9 mouse cellular contexts compared by ENCODE assay signal in genomic region chr11:16948756-16949155, GRCm38 (mm10). TPM values are rescaled to one million over a fixed set of nuclear protein-coding genes. Genes with fewer than 3 reads are reported as not detected.
DNase-seq lines count a peak whose midpoint lies in the region; ATAC-seq and TF ChIP-seq lines count a peak whose summit lies in the region.
"Had no signal": no experiment of that assay in that cellular context is flagged by ENCODE, and none has a peak within 500 bp of the region (broad histone marks: within the 10 kb centered on the region; RNA-seq: fewer than 3 reads in every experiment).

No protein-coding gene starts in this region.

- WGBS in small intestine, adult 2 months, result 0% methylated on average over 1 of the region's 1 CpGs

- H3K27me3 ChIP-seq in small intestine, adult 2 months (ENCODE audit: control insufficient read depth, insufficient read depth, low read length), result no peaks in the 10 kb centered on the region
- H3K27me3 ChIP-seq: hindbrain, embryonic 15.5 days had no signal

- no peak overlapping the region for H3K4me3 ChIP-seq in small intestine, adult 2 months (ENCODE audit: low read depth, low read length)
- H3K4me3 ChIP-seq: hindbrain, embryonic 15.5 days had no signal

- 0 out of 2 replicates have a peak, but pooled peaks have one; percentile 26 for ATAC-seq in erythroblast, adult 5-6 weeks (replicated peaks; ENCODE audit: low FRiP score, poor library complexity, severe bottlenecking)

- peak; percentile 56 to 83 for DNase-seq in heart, adult 18-20 months
- no peak for DNase-seq in heart, postnatal 25 days (ENCODE audit: low spot score)
- DNase-seq in right cerebral cortex, postnatal 4 days, result peak; percentile 27
- no peak for DNase-seq in right cerebral cortex, postnatal 36 days (ENCODE audit: low spot score in 2 of 2)
- DNase-seq in kidney, postnatal 10 days, result peak; percentile 68
- no peak for DNase-seq in layer of hippocampus, postnatal 36 days

- intact Hi-C loops in heart, postnatal 25 days (cut with DNase I), result loop anchor here (1.0 to 10.0 kb wide), 2 partner anchors 354 to 423 kb away; no protein-coding TSS in a partner anchor

- TF ChIP-seq CTCF in small intestine, adult 2 months (IDR thresholded peaks at IDR 0.05; ENCODE audit: extremely low read depth, insufficient read length, insufficient replicate concordance, low read depth, low read length), result peak; percentile 27; the same call in 1 of the 2 replicates

- H3K27ac ChIP-seq in small intestine, adult 2 months (ENCODE audit: insufficient read depth, low read depth, low read length), result no peak overlapping the region
- H3K27ac ChIP-seq: hindbrain, embryonic 15.5 days had no signal

- H3K4me1 ChIP-seq in small intestine, adult 2 months (ENCODE audit: control insufficient read depth, insufficient read depth, insufficient read length, low read length), result 0 out of 2 replicates have a peak, but pooled peaks cover 2% of the 10 kb centered on the region

- TF ChIP-seq POLR2A in small intestine, adult 2 months (IDR thresholded peaks at IDR 0.05; ENCODE audit: low read depth, low read length), result no peak

- no peaks in the 10 kb centered on the region for H3K36me3 ChIP-seq in small intestine, adult 2 months (ENCODE audit: control insufficient read depth, insufficient read depth, low read length)
- H3K36me3 ChIP-seq: hindbrain, embryonic 15.5 days had no signal

RNA-seq across cellular contexts. Expression of gene Fbxo48, which starts 2.4 kb away (rescaled TPM):
- total RNA-seq in heart, adult 18-20 months (2021), result under 1 TPM in 1 of 2 experiments, not detected in 1; 0.25 TPM
- total RNA-seq in heart, postnatal 25 days (2021), result under 1 TPM; 0.22 to 0.26 TPM
- total RNA-seq in erythroblast, adult 5-6 weeks (2015; ENCODE audit: low replicate concordance), result 2.3 and 14.6 TPM in 2 replicates
- total RNA-seq in erythroblast, adult 5-6 weeks (2017; ENCODE audit: low replicate concordance), result 9.0 and 11.3 TPM in 2 replicates
- 0.16 and 0.18 TPM in 2 replicates for polyA plus RNA-seq in small intestine, adult 2 months (2012; rRNA removed)
- 1 to 10 TPM; 1.0 to 1.7 TPM for total RNA-seq in layer of hippocampus, postnatal 36 days (2021)

Comparison
In these comparisons a context has a peak if more than half of its experiments do, and no peak if none do; other contexts are left out.
1. DNase-seq: peak in heart, adult 18-20 months (2 of 2), right cerebral cortex, postnatal 4 days (single experiment) and kidney, postnatal 10 days (single experiment); none in heart, postnatal 25 days (single experiment), right cerebral cortex, postnatal 36 days (0 of 2) and layer of hippocampus, postnatal 36 days (0 of 2).